Comparison of ENCODE assay signal across 22 mouse cellular contexts in the genomic region with DNA sequence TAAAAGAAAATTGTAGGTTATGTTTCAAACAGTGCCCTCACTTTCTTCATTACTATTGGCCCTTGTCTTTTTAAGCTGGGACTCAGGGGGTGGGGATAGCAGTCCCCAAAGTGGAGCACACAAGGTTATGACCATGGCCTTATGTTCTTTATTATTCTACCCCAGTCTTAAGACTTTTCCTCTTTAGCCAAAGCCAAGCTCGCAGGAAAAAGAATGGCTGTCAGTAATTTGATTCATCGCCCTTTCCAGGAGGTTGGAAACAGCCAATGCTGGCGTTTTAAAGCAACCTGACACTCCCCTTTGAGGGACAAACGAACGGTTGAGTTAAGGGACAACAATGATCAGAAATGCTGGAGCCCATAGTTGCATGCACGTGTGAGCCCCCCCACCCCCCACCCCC.
"Had no signal": no experiment of that assay in that cellular context is flagged by ENCODE, and none has a peak within 500 bp of the region (broad histone marks: within the 10 kb centered on the region; RNA-seq: fewer than 3 reads in every experiment).

No protein-coding gene starts in this region.

- DNase-seq: gastrocnemius, postnatal 14 days; gastrocnemius, postnatal 36 days; heart, adult 11 months; heart, adult 2 months; heart, postnatal 14 days; heart, postnatal 36 days; layer of hippocampus, adult 9-11 months; layer of hippocampus, postnatal 36 days; left cerebral cortex, postnatal 4 days; liver; liver, embryonic 13.5 days; liver, postnatal 0 days; lung, adult 2 months had no signal

- H3K4me2 ChIP-seq: heart, embryonic 11.5 days; heart, embryonic 13.5 days; heart, embryonic 15.5 days; hindbrain, embryonic 13.5 days; hindbrain, embryonic 15.5 days; limb, embryonic 12.5 days; liver, embryonic 11.5 days; liver, embryonic 13.5 days; liver, embryonic 15.5 days had no signal

- H3K4me3 ChIP-seq: heart, adult 2 months; heart, embryonic 13.5 days; heart, embryonic 15.5 days; hindbrain, embryonic 13.5 days; hindbrain, embryonic 15.5 days; limb, embryonic 12.5 days; liver, embryonic 13.5 days; liver, embryonic 15.5 days had no signal

- H3K4me1 ChIP-seq: heart, embryonic 15.5 days; hindbrain, embryonic 13.5 days; liver, embryonic 13.5 days; liver, embryonic 15.5 days had no signal

- H3K9ac ChIP-seq: heart, embryonic 13.5 days; heart, embryonic 15.5 days; hindbrain, embryonic 13.5 days; hindbrain, embryonic 15.5 days; limb, embryonic 12.5 days; liver, embryonic 13.5 days; liver, embryonic 15.5 days; liver, postnatal 0 days had no signal

- H3K9me3 ChIP-seq: heart, embryonic 13.5 days; heart, embryonic 15.5 days; hindbrain, embryonic 13.5 days; hindbrain, embryonic 15.5 days; limb, embryonic 12.5 days; liver, embryonic 13.5 days; liver, embryonic 15.5 days had no signal

- H3K27me3 ChIP-seq: hindbrain, embryonic 15.5 days; liver, embryonic 13.5 days; liver, embryonic 15.5 days had no signal

- ATAC-seq: hindbrain, postnatal 0 days; liver, postnatal 0 days had no signal

- H3K27ac ChIP-seq: heart, adult 2 months; heart, embryonic 13.5 days; heart, embryonic 15.5 days; hindbrain, embryonic 13.5 days; hindbrain, embryonic 15.5 days; hindbrain, postnatal 0 days; limb, embryonic 12.5 days; liver, embryonic 13.5 days; liver, embryonic 15.5 days had no signal

- H3K36me3 ChIP-seq: heart, embryonic 13.5 days; heart, embryonic 15.5 days; hindbrain, embryonic 13.5 days; hindbrain, embryonic 15.5 days; limb, embryonic 12.5 days; liver, embryonic 13.5 days; liver, embryonic 15.5 days had no signal
